Mouse (Mus musculus) megakaryocyte, adult 5-6 weeks (primary cell): ENCODE results near the gene Rasgrp1. TPM values are rescaled to one million over a fixed set of nuclear protein-coding genes. Genes with fewer than 3 reads are reported as not detected.

Experiments used
- ATAC-seq: 2 replicates; pipeline ENCODE4 v1.8.0; 2016; ENCODE audit warnings: mild to moderate bottlenecking, inconsistent platforms; ENCODE audit not compliant: poor library complexity, severe bottlenecking
- total RNA-seq, 2 experiments: library from RNA; stranded (forward) in 1 of 2; stranded (reverse) in 1 of 2; fragments of 153-499, 151-499 nt in 1 of 2; fragments of 221-1000, 200-1000 nt in 1 of 2; gene quantifications; 2 replicates each; pipeline versions ENCODE4 v1.2.3 to v1.2.4; 2015 to 2017

Gene Rasgrp1
- total RNA-seq, 2 experiments from 2014 or later: 0.95 to 2.1 TPM

- no peak for ATAC-seq
These were observed 87.4 kb downstream of the Rasgrp1 start for GRCm38 (mm10) chr2:117255415-117255814.

- ATAC-seq: peak; percentile 30
These were observed 92.7 kb downstream of the Rasgrp1 start for GRCm38 (mm10) chr2:117250001-117250510.

- ATAC-seq: peak; percentile 93
These were observed 93.4 kb downstream of the Rasgrp1 start, which contains the start of gene Fam98b for GRCm38 (mm10) chr2:117249255-117250000. Fam98b (plus strand) TSS chr2:117249739.

- 0 out of 2 replicates have a peak, but pooled peaks have one; percentile 18 for ATAC-seq
These were observed 100.8 kb downstream of the Rasgrp1 start for GRCm38 (mm10) chr2:117241953-117242352.

- peak; percentile 92 for ATAC-seq
These were observed 111.5 kb downstream of the Rasgrp1 start for GRCm38 (mm10) chr2:117231257-117231656.

- no peak for ATAC-seq
These were observed 112.5 kb downstream of the Rasgrp1 start for GRCm38 (mm10) chr2:117230261-117230660.

Other genes starting within 250 kb of the Rasgrp1 start
- 10.7 and 13.4 TPM in 2 replicates for gene Spred1, start 221.6 kb downstream of the Rasgrp1 start, total RNA-seq (2015)
- gene Spred1, start 221.6 kb downstream of the Rasgrp1 start, total RNA-seq (2017): 12.5 and 13.9 TPM in 2 replicates
- 20.6 and 22.7 TPM in 2 replicates for gene Fam98b, start 93.3 kb downstream of the Rasgrp1 start, total RNA-seq (2015)
- 6.5 and 10.6 TPM in 2 replicates for gene Fam98b, start 93.3 kb downstream of the Rasgrp1 start, total RNA-seq (2017)